Mouse (Mus musculus): ENCODE data around the gene Ranbp2.

GRCm38 (mm10) chr10:58418290-58418971, 28.3 kb upstream of the Ranbp2 start:
- no peak for TF ChIP-seq CTCF (IDR thresholded peaks at IDR 0.05)
- no peak for TF ChIP-seq EP300 (IDR thresholded peaks at IDR 0.05; ENCODE audit: insufficient read depth, low read depth, low read length)

Measured in heart, adult 2 months (tissue).